Mouse (Mus musculus): ENCODE results near the gene Erc1.

- TF ChIP-seq CTCF (conservative IDR thresholded peaks at IDR 0.05; ENCODE audit: low read length), result no peak
- no peak for TF ChIP-seq POU5F1 (IDR thresholded peaks at IDR 0.05; ENCODE audit: borderline replicate concordance, low read length)
Observed at GRCm38 (mm10) chr6:119738638-119739375, 109.2 kb downstream of the Erc1 start.
